Mouse (Mus musculus) bone marrow macrophage, adult 2 months (primary cell): Measurements from ENCODE around the gene Nudt1.

Experiments
- CTCF ChIP-seq: IDR thresholded peaks from 2 replicates; pipeline ENCODE4 v1.5.1; 2012; ENCODE audit warnings: low read depth, mild to moderate bottlenecking, low read length, moderate library complexity
- POLR2A ChIP-seq: IDR thresholded peaks from 2 replicates; pipeline ENCODE4 v1.6.1; 2012; ENCODE audit warnings: mild to moderate bottlenecking, low read depth, low read length, borderline replicate concordance

DNA sequence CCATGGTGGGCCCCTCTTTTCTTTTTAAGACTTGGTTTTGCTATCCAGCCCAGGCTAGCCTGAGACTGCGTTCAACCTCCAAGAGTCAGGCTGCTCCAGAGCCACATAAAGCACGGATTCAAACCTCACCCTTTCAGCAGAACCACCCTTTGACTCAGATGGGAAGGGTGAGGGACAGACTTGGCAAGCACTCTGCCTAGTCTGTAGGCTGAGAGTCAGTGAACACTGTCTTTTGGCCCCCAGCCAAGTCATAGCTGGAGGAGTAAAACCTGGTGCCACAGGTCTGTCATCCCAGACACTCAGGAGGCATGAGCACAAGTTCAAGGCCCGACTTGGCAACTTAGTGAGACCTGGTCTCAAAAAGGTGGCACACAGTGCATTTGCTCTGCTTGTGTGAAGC, 4.7 kb upstream of the Nudt1 start:
- TF ChIP-seq CTCF (no peak), POLR2A (no peak)
